Mouse (Mus musculus) gastrocnemius, adult 2 months (tissue): ENCODE results near the gene Bdh2. TPM values are rescaled to one million over a fixed set of nuclear protein-coding genes. Genes with fewer than 3 reads are reported as not detected.
A peak's percentile ranks its signal among the peaks of the same experiment; 100 is the strongest.

Source experiments
- DNase-seq: peaks from one replicate; pipeline ENCODE4 v3.0.0; 2022
- H3K27ac ChIP-seq: fragments of 200-600 bp; 2 replicates; pipeline ENCODE4 v1.8.1; 2022; ENCODE audit warnings: mild to moderate bottlenecking
- H3K4me3 ChIP-seq: fragments of 200-600 bp; 2 replicates; pipeline ENCODE4 v1.8.1; 2022; ENCODE audit warnings: mild to moderate bottlenecking, moderate library complexity
- CTCF ChIP-seq: fragments of 200-600 bp; IDR thresholded peaks from 2 replicates; pipeline ENCODE4 v1.8.1; 2022; ENCODE audit warnings: antibody characterized with exemption, mild to moderate bottlenecking, moderate library complexity
- intact Hi-C: fragments of 180-260 bp; cut with DNase I; formaldehyde crosslinking; loops from one replicate; pipeline ENCODE4 v1.15.1; 2025
- total RNA-seq, 2 experiments: library from RNA; stranded (reverse); gene quantifications; 2 replicates each; pipeline ENCODE4 v1.2.3; 2021

Gene Bdh2
- total RNA-seq, 2 experiments from 2014 or later = 2.4 to 2.9 TPM

DNA sequence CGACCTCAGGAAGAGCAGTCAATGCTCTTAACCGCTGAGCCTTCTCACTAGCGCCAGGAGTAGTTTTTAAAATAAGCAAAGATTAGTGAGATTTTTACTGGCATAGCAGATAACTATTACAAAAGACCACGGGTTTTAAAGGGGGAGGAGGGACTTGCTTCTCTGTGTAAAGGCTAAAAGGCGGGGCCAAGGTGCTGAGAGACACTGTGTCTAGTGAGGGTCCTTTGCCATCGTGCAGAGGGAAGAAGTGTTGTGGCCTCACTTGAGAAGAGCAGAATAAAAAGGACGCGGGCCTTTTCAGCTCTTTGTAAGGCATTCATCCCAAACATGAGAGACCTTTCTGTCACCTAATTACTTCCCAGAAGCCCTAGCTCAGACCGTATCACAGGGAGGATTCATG lies 23.5 kb downstream of the Bdh2 start:
- H3K4me3 ChIP-seq = no peak overlapping the region
- no peak overlapping the region for H3K27ac ChIP-seq
- no peak for DNase-seq
- no peak for TF ChIP-seq CTCF
- intact Hi-C loops = no loop called here

DNA sequence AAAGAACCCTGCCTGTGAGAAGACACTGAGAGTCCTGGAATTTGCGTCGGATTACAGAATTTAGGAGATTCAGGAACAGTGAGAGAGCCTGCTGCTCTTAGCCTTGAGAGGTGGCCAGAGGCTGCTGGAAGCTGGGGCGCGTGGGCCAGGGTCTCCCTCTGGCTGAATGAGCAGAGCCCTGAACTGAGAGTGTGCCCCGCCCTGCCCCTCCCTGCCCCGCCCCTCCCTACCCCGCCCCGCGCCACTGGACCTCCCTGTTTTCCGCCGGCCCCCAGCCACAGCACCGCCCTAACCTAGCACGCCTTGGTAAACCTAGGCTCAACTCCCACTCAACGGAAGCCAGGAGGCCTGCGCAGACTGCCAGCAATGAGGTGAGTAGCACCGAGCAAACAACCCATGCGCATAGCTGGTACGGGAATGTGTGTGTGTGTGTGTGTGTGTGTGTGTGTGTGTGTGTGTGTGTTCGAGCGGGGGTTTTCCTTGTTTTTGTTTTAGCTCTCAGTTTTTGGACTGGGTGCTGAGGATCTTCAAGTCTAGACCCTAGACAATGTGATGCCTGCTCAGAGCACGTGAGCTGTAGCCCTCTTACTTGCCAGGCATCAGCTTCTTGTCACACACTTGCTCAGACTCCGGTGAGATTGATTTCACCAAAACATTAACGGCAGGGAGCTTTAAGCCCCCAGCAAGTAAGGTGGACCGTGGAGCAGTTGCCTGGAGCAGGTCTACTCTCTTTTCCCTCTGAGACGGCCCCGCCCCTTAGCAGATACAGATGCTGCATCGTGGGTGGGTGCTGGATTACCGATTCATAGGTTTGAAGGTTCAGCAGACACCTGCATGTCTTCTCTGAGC lies 26.6 kb downstream of the Bdh2 start, which contains the start of gene Slc9b2:
Slc9b2 (plus strand) TSS at position 290 of the 849 bp plus-strand sequence.
- intact Hi-C loops = no loop called here
- Histone ChIP-seq H3K27ac (no peak within 1 kb of the TSS), H3K4me3 (peak within 1 kb of the TSS; percentile 65)
- no peak for TF ChIP-seq CTCF
- peak; percentile 34 for DNase-seq

DNA sequence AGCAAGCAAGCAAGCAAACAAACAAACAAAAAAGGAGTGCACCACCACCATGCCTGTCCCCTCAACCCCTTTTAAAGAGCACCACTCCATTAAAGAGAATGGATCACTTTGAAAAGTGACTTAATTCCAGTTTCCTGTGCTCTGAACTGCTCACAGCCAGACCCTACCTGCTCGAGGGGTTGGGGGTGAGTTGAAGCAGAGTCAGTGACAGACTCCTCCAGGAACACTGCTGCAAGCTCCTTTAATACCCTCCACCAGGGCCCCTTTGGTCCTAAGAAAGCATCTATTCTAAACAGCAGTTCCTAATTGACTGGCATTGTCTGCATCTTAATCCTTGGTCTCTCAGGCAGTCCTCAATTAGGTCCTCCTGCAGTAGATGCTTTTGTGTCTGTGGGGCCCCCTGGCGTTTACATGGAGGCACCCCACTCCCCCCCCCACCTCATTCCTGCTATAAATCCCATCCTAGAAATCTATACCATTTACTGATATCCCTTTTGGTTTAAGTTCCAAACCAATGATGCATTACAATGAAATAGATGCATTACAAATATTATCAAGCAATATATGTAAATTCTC lies 32.0 kb downstream of the Bdh2 start:
- DNase-seq = no peak
- intact Hi-C loops = no loop called here
- Histone ChIP-seq H3K27ac (no peak overlapping the region), H3K4me3 (no peak overlapping the region)
- no peak for TF ChIP-seq CTCF

DNA sequence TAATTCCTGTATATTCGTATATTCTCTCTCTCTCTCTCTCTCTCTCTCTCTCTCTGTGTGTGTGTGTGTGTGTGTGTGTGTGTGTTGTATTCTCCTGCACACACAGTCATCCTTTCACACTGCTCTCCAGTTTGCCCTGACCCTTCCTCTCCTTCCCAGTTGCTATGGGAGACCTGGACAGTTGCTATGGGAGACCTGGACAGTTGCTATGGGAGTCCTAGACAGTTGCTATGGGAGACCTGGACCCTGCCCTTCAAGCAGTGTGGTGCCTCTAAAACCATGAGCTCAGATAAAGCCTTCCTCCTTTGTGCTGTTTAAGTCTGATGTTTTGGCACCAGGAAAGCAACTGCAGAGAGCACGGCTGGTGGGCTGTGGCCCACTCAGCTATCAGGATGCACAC lies 32.7 kb downstream of the Bdh2 start:
- no peak for TF ChIP-seq CTCF
- no peak for DNase-seq
- no peak overlapping the region for H3K27ac ChIP-seq
- no peak overlapping the region for H3K4me3 ChIP-seq
- intact Hi-C loops = no loop called here

DNA sequence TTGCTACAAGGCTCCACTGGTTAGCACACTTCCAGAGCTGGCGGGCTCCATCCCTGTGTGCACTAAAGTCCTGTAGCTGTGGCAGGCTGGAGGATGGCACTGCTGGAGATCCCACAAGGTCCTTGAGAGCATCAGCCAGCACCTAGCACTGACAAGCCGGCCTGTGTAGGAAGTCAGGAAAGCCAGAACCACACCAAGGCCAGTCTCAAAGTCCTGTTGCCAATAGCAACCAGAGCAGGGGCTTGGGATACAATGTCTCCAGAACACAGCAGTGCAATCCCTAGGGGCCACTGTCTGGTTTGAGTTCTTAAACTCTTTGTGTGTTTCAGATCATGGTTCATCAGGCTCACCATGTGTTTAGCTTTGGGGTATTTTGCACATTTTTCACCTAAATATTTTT lies 33.8 kb downstream of the Bdh2 start:
- DNase-seq = no peak
- no peak for TF ChIP-seq CTCF
- Histone ChIP-seq H3K27ac (no peak overlapping the region), H3K4me3 (no peak overlapping the region)
- intact Hi-C loops = no loop called here

DNA sequence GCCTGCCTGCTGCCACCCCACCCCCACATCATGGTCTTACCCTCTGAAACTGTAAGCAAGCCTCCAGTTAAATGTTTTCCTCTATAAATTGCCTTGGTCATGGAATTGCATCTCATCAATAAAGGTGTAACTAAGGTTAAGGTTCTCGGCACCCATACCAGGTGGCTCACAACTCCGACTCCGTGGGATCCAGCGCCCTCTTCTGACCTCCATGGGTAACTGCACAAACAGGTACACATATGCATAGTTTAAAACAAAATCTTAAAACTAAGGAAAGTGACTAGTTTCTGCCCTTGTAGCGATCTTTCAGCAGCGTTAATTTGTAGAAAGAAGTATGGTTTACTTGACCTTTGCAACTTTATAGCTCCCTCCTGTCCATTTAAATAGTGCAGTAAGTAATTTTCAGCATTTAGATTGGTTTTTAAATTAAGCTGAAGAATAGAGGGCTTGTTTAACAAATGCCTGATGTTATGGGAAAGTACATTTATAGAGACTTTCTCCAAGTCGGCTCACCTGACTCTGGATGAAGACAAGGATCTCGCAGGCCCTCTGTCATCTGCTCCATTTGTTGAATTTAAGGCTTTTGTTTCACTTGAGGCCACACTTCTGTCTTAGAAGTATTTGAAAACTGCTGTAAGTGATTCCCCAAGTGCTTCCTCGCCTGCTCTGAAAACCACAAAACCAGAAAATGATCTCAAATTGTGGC lies 34.9 kb downstream of the Bdh2 start:
- DNase-seq = no peak
- TF ChIP-seq CTCF = no peak
- H3K4me3 ChIP-seq = no peak overlapping the region
- no peak overlapping the region for H3K27ac ChIP-seq
- intact Hi-C loops = no loop called here

DNA sequence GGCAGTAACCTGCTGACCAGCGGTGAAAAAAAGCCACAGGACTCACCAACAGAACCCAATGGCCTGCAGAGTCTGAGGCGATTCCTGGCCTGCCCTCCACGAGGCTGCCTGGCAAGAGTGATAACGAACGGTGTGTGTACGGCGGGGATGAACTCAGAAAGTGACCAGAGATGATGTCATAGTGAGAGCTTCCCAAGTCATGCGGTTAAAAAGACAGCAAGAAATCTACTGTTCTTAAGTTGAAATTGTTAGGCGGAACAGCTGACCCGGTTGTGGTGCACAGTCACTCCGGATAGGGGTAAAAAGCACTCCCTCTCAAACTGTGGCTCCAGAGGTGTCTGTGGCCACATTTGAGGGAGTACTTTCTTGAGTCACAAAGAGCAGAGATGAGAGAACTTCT lies 37.3 kb downstream of the Bdh2 start:
- H3K27ac ChIP-seq = no peak overlapping the region
- no peak overlapping the region for H3K4me3 ChIP-seq
- DNase-seq = no peak
- no peak for TF ChIP-seq CTCF
- intact Hi-C loops = no loop called here

DNA sequence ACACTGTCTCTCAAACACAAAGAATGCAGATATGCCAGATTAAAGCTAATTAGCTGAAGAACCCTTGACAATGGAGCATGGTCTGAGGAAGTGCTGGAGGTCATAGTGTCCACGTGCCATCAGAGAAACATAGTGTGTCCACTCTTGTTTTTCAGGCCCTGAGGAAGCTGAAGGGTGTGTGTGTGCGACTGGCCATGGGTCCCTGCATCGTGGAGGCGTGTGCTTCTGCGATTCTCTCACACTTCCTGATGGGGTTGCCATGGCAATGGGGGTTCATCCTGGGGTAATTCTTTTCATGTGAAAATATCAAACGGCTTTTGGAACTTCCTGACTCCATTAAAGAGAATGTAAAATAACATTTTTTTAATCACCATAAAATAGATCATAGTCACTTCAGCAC lies 43.3 kb downstream of the Bdh2 start:
- DNase-seq = no peak
- Histone ChIP-seq H3K4me3 (no peak overlapping the region), H3K27ac (no peak overlapping the region)
- intact Hi-C loops = no loop called here
- TF ChIP-seq CTCF = no peak

DNA sequence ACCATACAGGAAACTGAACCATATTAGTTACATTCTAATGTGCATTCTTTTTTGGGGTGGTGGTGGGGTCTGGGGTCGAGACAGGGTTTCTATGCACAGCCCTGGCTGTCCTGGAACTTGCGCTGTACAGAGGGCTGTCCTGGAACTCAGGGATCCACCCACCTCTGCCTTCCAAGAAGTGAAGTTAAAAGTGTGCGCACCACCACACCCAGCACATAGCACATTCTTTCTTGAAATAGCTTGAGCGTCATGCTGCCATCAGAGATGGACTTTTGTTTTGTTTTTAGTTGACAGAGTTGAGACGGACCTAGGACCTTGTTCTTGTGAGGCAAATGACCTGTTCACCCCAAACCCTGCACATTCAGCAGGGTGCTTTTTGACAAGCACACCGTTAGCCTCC lies 46.2 kb downstream of the Bdh2 start:
- no peak for DNase-seq
- intact Hi-C loops = loop anchor here (5.0 kb wide), 1 partner anchor 45 kb away; the partner anchor contains the start of gene Bdh2

DNA sequence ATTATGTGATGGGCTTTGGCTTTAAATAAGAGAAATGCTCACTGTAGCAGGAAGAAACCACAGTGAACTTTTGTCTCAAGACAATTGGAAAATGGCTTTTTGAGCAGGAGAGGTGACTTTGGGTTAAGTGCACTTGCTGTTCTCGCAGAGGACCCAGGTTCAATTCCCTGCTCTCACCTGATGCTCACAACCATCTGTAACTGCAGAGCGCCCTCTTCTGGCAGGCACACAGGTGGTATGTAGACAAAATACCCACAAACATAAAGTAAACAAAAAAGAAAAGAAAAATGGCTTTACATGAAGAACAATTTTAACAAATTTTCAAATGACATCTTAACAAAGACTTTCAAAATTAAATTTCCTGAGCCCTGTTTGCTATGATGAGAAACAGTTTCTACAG lies 46.6 kb downstream of the Bdh2 start:
- no peak overlapping the region for H3K4me3 ChIP-seq
- intact Hi-C loops = loop anchor here (5.0 kb wide), 1 partner anchor 45 kb away; the partner anchor contains the start of gene Bdh2
- no peak for DNase-seq
- no peak overlapping the region for H3K27ac ChIP-seq
- TF ChIP-seq CTCF = peak; percentile 22; the same call in 1 of the 2 replicates

More for the DNA sequence above, 46.2 kb downstream of the Bdh2 start:
- no peak for TF ChIP-seq CTCF
- no peak overlapping the region for H3K4me3 ChIP-seq
- no peak overlapping the region for H3K27ac ChIP-seq

DNA sequence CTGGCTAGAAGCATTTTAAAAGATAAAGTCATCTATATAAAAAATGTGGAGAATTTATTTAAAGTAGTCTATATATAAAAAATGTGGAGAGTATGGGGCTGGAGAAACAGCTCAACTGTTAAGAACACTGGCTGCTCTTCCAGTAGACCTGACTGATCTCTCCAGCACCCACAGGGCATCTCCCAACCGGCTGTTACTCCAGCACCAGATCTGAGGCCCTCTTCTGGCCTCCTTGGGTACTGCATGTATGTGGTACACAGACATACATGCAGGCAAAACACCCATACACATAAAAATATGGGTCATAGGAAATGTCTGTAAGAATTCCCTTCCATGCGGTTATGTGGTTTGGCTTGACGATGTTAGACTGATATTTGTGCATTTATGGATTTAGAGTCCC lies 47.5 kb downstream of the Bdh2 start:
- intact Hi-C loops = loop anchor here (5.0 kb wide), 1 partner anchor 46 kb away; the partner anchor contains the start of gene Bdh2
- peak; percentile 69 for TF ChIP-seq CTCF
- DNase-seq = peak; percentile 72
- H3K4me3 ChIP-seq = no peak overlapping the region
- H3K27ac ChIP-seq = no peak overlapping the region

DNA sequence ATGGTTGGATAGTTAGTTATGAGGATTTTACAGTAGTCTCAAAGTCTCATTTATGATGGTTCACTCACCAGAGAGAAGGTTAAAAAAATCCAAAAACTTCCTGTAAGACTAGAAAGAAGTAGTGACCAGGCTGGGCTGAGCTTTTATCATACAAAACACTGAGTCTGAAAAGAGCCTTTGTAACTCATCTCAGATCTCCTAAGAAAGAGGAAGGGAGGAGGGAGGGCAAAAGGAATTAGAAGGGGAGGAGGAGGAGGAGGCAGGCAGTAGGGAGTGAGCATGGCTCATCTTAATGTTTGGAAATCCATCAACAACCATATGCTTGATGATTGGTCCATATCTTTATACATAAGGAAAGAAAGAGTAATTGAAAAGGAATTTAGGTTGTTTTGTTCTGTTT lies 51.7 kb downstream of the Bdh2 start:
- intact Hi-C loops = no loop called here
- no peak for TF ChIP-seq CTCF

DNA sequence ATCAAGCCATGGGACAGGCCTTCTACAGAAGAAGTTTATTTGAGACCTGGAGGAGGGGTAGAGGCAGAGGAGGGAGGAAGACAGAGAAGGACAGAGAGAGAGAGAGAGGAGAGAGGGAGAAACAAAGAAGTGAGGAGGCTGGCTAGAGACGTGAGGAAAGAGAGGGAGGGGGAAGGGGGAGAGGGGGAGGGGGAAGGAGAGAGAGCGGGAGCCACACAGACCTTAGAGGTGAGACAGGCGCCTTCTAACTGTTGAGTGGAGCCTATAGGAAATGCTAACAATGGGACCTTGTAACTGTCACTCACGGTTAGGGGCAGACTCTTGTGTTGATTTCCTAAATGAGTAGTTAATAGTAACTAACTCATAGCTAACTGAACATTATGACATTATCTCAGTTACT lies 52.7 kb downstream of the Bdh2 start:
- no peak for TF ChIP-seq CTCF

More for the DNA sequence above, 51.7 kb downstream of the Bdh2 start:
- no peak for DNase-seq
- Histone ChIP-seq H3K27ac (no peak overlapping the region), H3K4me3 (no peak overlapping the region)

More for the DNA sequence above, 52.7 kb downstream of the Bdh2 start:
- DNase-seq = no peak
- intact Hi-C loops = no loop called here
- Histone ChIP-seq H3K4me3 (no peak overlapping the region), H3K27ac (no peak overlapping the region)
